Mouse (Mus musculus) A20 (cell line): Measurements from ENCODE around the gene Sh3pxd2b.
A peak's percentile ranks its signal among the peaks of the same experiment; 100 is the strongest.

Source experiments
- DNase-seq: peaks from one replicate; pipeline ENCODE4 v3.0.0-alpha.2; 2011; ENCODE audit warnings: low read depth, low spot score

Gene Sh3pxd2b

GRCm38 (mm10) chr11:32340476-32341473, 6.8 kb upstream of the Sh3pxd2b start:
- peak; percentile 43 for DNase-seq

- peak; percentile 70 for DNase-seq
These were observed 4.8 kb upstream of the Sh3pxd2b start for GRCm38 (mm10) chr11:32342770-32343191.

GRCm38 (mm10) chr11:32343350-32343749, 4.3 kb upstream of the Sh3pxd2b start:
- DNase-seq = no peak

GRCm38 (mm10) chr11:32345504-32346297, 1.9 kb upstream of the Sh3pxd2b start:
- no peak for DNase-seq

GRCm38 (mm10) chr11:32347264-32347606, 385 bp upstream of the Sh3pxd2b start:
- DNase-seq = no peak

- DNase-seq = no peak
These were observed 1.0 kb downstream of the Sh3pxd2b start for GRCm38 (mm10) chr11:32348433-32349283.

- no peak for DNase-seq
These were observed 1.8 kb downstream of the Sh3pxd2b start for GRCm38 (mm10) chr11:32349284-32349953.

- no peak for DNase-seq
These were observed 5.3 kb downstream of the Sh3pxd2b start for GRCm38 (mm10) chr11:32352946-32353345.

- DNase-seq = no peak
These were observed 7.8 kb downstream of the Sh3pxd2b start for GRCm38 (mm10) chr11:32355377-32355776.

GRCm38 (mm10) chr11:32357686-32358085, 10.1 kb downstream of the Sh3pxd2b start:
- no peak for DNase-seq

GRCm38 (mm10) chr11:32358399-32358798, 10.8 kb downstream of the Sh3pxd2b start:
- DNase-seq = no peak

GRCm38 (mm10) chr11:32359566-32359965, 11.9 kb downstream of the Sh3pxd2b start:
- DNase-seq = no peak

- no peak for DNase-seq
These were observed 14.2 kb downstream of the Sh3pxd2b start for GRCm38 (mm10) chr11:32361774-32362173.

- no peak for DNase-seq
These were observed 15.6 kb downstream of the Sh3pxd2b start for GRCm38 (mm10) chr11:32363188-32363587.

GRCm38 (mm10) chr11:32363610-32364220, 16.1 kb downstream of the Sh3pxd2b start:
- no peak for DNase-seq

- no peak for DNase-seq
These were observed 16.8 kb downstream of the Sh3pxd2b start for GRCm38 (mm10) chr11:32364375-32364774.

GRCm38 (mm10) chr11:32365498-32365897, 17.9 kb downstream of the Sh3pxd2b start:
- DNase-seq = no peak

GRCm38 (mm10) chr11:32367056-32367455, 19.4 kb downstream of the Sh3pxd2b start:
- DNase-seq = no peak

- DNase-seq = no peak
These were observed 21.4 kb downstream of the Sh3pxd2b start for GRCm38 (mm10) chr11:32368986-32369385.

GRCm38 (mm10) chr11:32370881-32371280, 23.3 kb downstream of the Sh3pxd2b start:
- no peak for DNase-seq
